Comparison of ENCODE assay signal across 15 mouse cellular contexts in the genomic region with DNA sequence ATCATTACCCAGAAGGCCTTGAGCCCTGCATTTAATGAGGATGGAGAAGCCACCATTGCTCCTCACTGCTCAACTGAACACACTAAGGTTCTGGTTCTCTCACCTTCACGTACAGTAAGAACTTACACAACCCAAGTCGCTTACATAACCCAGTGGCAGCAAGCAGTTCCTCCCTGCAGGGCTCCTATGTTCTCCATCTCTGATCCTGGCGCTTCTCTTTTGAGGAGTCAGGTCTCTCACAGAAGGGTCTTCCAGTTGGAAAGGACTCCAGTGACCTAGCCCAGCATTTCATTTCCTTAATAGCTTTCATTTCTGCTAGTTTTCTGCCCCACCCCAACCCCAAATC. TPM values are rescaled to one million over a fixed set of nuclear protein-coding genes. Genes with fewer than 3 reads are reported as not detected.
A peak's percentile ranks its signal among the peaks of the same experiment; 100 is the strongest.
DNase-seq lines count a peak whose midpoint lies in the region; ATAC-seq and TF ChIP-seq lines count a peak whose summit lies in the region.
"Had no signal": no experiment of that assay in that cellular context is flagged by ENCODE, and none has a peak within 500 bp of the region (broad histone marks: within the 10 kb centered on the region; RNA-seq: fewer than 3 reads in every experiment).

No protein-coding gene starts in this region.

- ATAC-seq in lung, embryonic 15.5 days (ENCODE audit: borderline replicate concordance, extremely low read depth, low FRiP score, low TSS enrichment): no peak
- no peak for ATAC-seq in limb, embryonic 15.5 days (ENCODE audit: insufficient number of reproducible peaks, low FRiP score, low TSS enrichment, low read depth)
- no peak for ATAC-seq in hindbrain, embryonic 11.5 days (ENCODE audit: low FRiP score)
- ATAC-seq: CD4-positive, CD25-positive, alpha-beta regulatory T cell, adult 4 months; hindbrain, postnatal 0 days had no signal

- H3K36me3 ChIP-seq in heart, adult 2 months (ENCODE audit: control insufficient read depth, insufficient read depth, low read length): peaks cover 37% of the 10 kb centered on the region
- no peaks in the 10 kb centered on the region for H3K36me3 ChIP-seq in lung, embryonic 15.5 days
- no peaks in the 10 kb centered on the region for H3K36me3 ChIP-seq in limb, embryonic 15.5 days
- peaks cover 83% of the 10 kb centered on the region for H3K36me3 ChIP-seq in megakaryocyte, embryonic 14.5 days (replicated peaks; ENCODE audit: low read length)
- no peaks in the 10 kb centered on the region for H3K36me3 ChIP-seq in hindbrain, embryonic 11.5 days (ENCODE audit: control insufficient read depth, insufficient read depth, low read length)
- H3K36me3 ChIP-seq: embryonic facial prominence, embryonic 12.5 days; forebrain, embryonic 12.5 days; neural tube, embryonic 13.5 days had no signal

- 70% methylated on average over 3 of the region's 3 CpGs for WGBS in heart, adult 2 months
- 76% methylated on average over 3 of the region's 3 CpGs for WGBS in lung, embryonic 15.5 days
- 59% methylated on average over 3 of the region's 3 CpGs for WGBS in limb, embryonic 15.5 days
- 84% methylated on average over 3 of the region's 3 CpGs for WGBS in hindbrain, embryonic 11.5 days

- TF ChIP-seq CTCF in heart, adult 2 months (IDR thresholded peaks at IDR 0.05): no peak

- H3K27me3 ChIP-seq in heart, adult 2 months (ENCODE audit: control insufficient read depth, insufficient read depth, low read length): no peaks in the 10 kb centered on the region
- H3K27me3 ChIP-seq in lung, embryonic 15.5 days: no peaks in the 10 kb centered on the region
- no peaks in the 10 kb centered on the region for H3K27me3 ChIP-seq in limb, embryonic 15.5 days
- H3K27me3 ChIP-seq in megakaryocyte, embryonic 14.5 days (replicated peaks): no peaks in the 10 kb centered on the region
- H3K27me3 ChIP-seq in hindbrain, embryonic 11.5 days (ENCODE audit: control insufficient read depth, insufficient read depth, low read length): no peaks in the 10 kb centered on the region
- H3K27me3 ChIP-seq: embryonic facial prominence, embryonic 12.5 days; neural tube, embryonic 13.5 days had no signal

- no peak overlapping the region for H3K9ac ChIP-seq in heart, adult 2 months (ENCODE audit: low read depth, low read length)
- no peak overlapping the region for H3K9ac ChIP-seq in lung, embryonic 15.5 days
- no peak overlapping the region for H3K9ac ChIP-seq in limb, embryonic 15.5 days
- H3K9ac ChIP-seq in hindbrain, embryonic 11.5 days (ENCODE audit: low read depth, low read length): no peak overlapping the region
- H3K9ac ChIP-seq: embryonic facial prominence, embryonic 12.5 days; forebrain, embryonic 12.5 days; neural tube, embryonic 13.5 days had no signal

- H3K4me1 ChIP-seq in heart, adult 2 months (ENCODE audit: control insufficient read depth, insufficient read depth, low read length): peaks cover 31% of the 10 kb centered on the region
- H3K4me1 ChIP-seq in lung, embryonic 15.5 days: peaks cover 57% of the 10 kb centered on the region
- H3K4me1 ChIP-seq in limb, embryonic 15.5 days: peaks cover 67% of the 10 kb centered on the region
- H3K4me1 ChIP-seq in megakaryocyte, embryonic 14.5 days: peaks cover 100% of the 10 kb centered on the region
- H3K4me1 ChIP-seq in hindbrain, embryonic 11.5 days (replicated peaks; ENCODE audit: control insufficient read depth, insufficient read depth, low read length): no peaks in the 10 kb centered on the region

- no peak for TF ChIP-seq EP300 in heart, adult 2 months (IDR thresholded peaks at IDR 0.05; ENCODE audit: insufficient read depth, low read depth, low read length)

- no peak for DNase-seq in heart, adult 2 months
- DNase-seq in heart, adult 18-20 months: no peak
- no peak for DNase-seq in lung, postnatal 14 days
- DNase-seq in hindbrain, embryonic 11.5 days (ENCODE audit: low spot score): no peak
- DNase-seq in spleen, postnatal 10 days (ENCODE audit: low spot score in 2 of 2): no peak
- DNase-seq: spleen, adult 18-20 months; thymus, postnatal 4 days had no signal

- no peak for TF ChIP-seq POLR2A in heart, adult 2 months (IDR thresholded peaks at IDR 0.05; ENCODE audit: insufficient read depth, low read depth, low read length)

- H3K79me2 ChIP-seq in heart, adult 2 months (replicated peaks; ENCODE audit: control insufficient read depth, insufficient read depth, low read length): peaks cover 6% of the 10 kb centered on the region; the same call in 1 of the 2 replicates

- intact Hi-C loops in heart, adult 2 months (cut with DNase I): no loop called here

- H3K4me2 ChIP-seq in lung, embryonic 15.5 days: no peak overlapping the region
- no peak overlapping the region for H3K4me2 ChIP-seq in limb, embryonic 15.5 days
- H3K4me2 ChIP-seq in hindbrain, embryonic 11.5 days (replicated peaks; ENCODE audit: low read depth, low read length): no peak overlapping the region
- H3K4me2 ChIP-seq: embryonic facial prominence, embryonic 12.5 days; forebrain, embryonic 12.5 days; neural tube, embryonic 13.5 days had no signal

- no peaks in the 10 kb centered on the region for H3K9me3 ChIP-seq in lung, embryonic 15.5 days
- no peaks in the 10 kb centered on the region for H3K9me3 ChIP-seq in limb, embryonic 15.5 days
- H3K9me3 ChIP-seq in megakaryocyte, embryonic 14.5 days: no peaks in the 10 kb centered on the region
- H3K9me3 ChIP-seq in hindbrain, embryonic 11.5 days (ENCODE audit: control insufficient read depth, low read length): no peaks in the 10 kb centered on the region
- H3K9me3 ChIP-seq: embryonic facial prominence, embryonic 12.5 days; forebrain, embryonic 12.5 days; neural tube, embryonic 13.5 days had no signal

- peak overlapping the region; percentile 26 for H3K27ac ChIP-seq in heart, adult 2 months
- H3K27ac ChIP-seq in lung, embryonic 15.5 days: peak overlapping the region; percentile 43
- peak overlapping the region; percentile 47 for H3K27ac ChIP-seq in limb, embryonic 15.5 days
- H3K27ac ChIP-seq in hindbrain, embryonic 11.5 days (ENCODE audit: low read depth, low read length): no peak overlapping the region
- H3K27ac ChIP-seq: embryonic facial prominence, embryonic 12.5 days; forebrain, embryonic 12.5 days; hindbrain, postnatal 0 days; neural tube, embryonic 13.5 days had no signal

- H3K4me3 ChIP-seq in heart, adult 2 months: no peak overlapping the region
- no peak overlapping the region for H3K4me3 ChIP-seq in lung, embryonic 15.5 days
- H3K4me3 ChIP-seq in limb, embryonic 15.5 days: no peak overlapping the region
- peak overlapping the region; percentile 80 for H3K4me3 ChIP-seq in megakaryocyte, embryonic 14.5 days (replicated peaks)
- H3K4me3 ChIP-seq in hindbrain, embryonic 11.5 days (ENCODE audit: low read depth, low read length): no peak overlapping the region
- H3K4me3 ChIP-seq: embryonic facial prominence, embryonic 12.5 days; forebrain, embryonic 12.5 days; neural tube, embryonic 13.5 days had no signal

RNA-seq across cellular contexts. Expression of a gene that starts 31.3 kb away (rescaled TPM):
- 10 to 100 TPM; 72.5 to 89.5 TPM for total RNA-seq in heart, adult 2 months (2021)
- polyA plus RNA-seq in heart, adult 2 months (2012; rRNA removed): 26.7 and 32.7 TPM in 2 replicates
- 10 to 100 TPM; 76.2 to 94.4 TPM for total RNA-seq in heart, adult 18-20 months (2021)
- polyA plus RNA-seq in lung, embryonic 15.5 days (2015; fragmentation: Nextera tagmentation; extraction: Ambion mirVana): 8.6 and 8.9 TPM in 2 replicates
- polyA plus RNA-seq in limb, embryonic 15.5 days (2015; fragmentation: Nextera tagmentation; extraction: Ambion mirVana): 9.0 and 10.2 TPM in 2 replicates
- 14.8 and 55.2 TPM in 2 replicates for polyA plus RNA-seq in megakaryocyte, embryonic 14.5 days (2012; ENCODE audit: insufficient read depth, low replicate concordance)
- polyA plus RNA-seq in hindbrain, embryonic 11.5 days (2014; fragmentation: Nextera tagmentation; extraction: Ambion mirVana): 3.6 and 5.0 TPM in 2 replicates
